Mouse (Mus musculus) lung, postnatal 0 days (tissue): ENCODE data around the gene Pcp4l1. TPM values are rescaled to one million over a fixed set of nuclear protein-coding genes. Genes with fewer than 3 reads are reported as not detected.

Experiments
- ATAC-seq: fragments of 200-750 bp; cut with Nextera tagmentation; 2 replicates; pipeline ENCODE4 v1.8.0; 2017; ENCODE audit warnings: moderate library complexity
- DNase-seq: peaks from one replicate; pipeline ENCODE4 v3.0.0-alpha.2; 2016; ENCODE audit warnings: low spot score
- H3K27ac ChIP-seq: fragments of 300-500 bp; sonication (generic); 2 replicates; pipeline ENCODE4 v1.5.1; 2014; ENCODE audit warnings: antibody characterized with exemption, mild to moderate bottlenecking, low read length, mixed read lengths
- H3K27me3 ChIP-seq: fragments of 300-500 bp; sonication (generic); replicated peaks from 2 replicates; pipeline ENCODE4 v1.6.1; 2014; ENCODE audit warnings: low read length, mixed read lengths; ENCODE audit not compliant: insufficient read depth
- H3K36me3 ChIP-seq: fragments of 300-500 bp; sonication (generic); 2 replicates; pipeline ENCODE4 v1.6.1; 2014; ENCODE audit warnings: low read length, mixed read lengths; ENCODE audit not compliant: insufficient read depth
- H3K4me1 ChIP-seq: fragments of 300-500 bp; sonication (generic); 2 replicates; pipeline ENCODE4 v1.6.1; 2014; ENCODE audit warnings: antibody characterized with exemption, low read depth, low read length, mixed read lengths; ENCODE audit not compliant: insufficient read depth
- H3K4me2 ChIP-seq: fragments of 300-500 bp; sonication (generic); replicated peaks from 2 replicates; pipeline ENCODE4 v1.6.1; 2014; ENCODE audit warnings: low read depth, mild to moderate bottlenecking, low read length, moderate library complexity, mixed read lengths
- H3K4me3 ChIP-seq: fragments of 300-500 bp; sonication (generic); 2 replicates; pipeline ENCODE4 v1.5.1; 2014; ENCODE audit warnings: low read depth, low read length
- H3K9ac ChIP-seq: fragments of 300-500 bp; sonication (generic); replicated peaks from 2 replicates; pipeline ENCODE4 v1.6.1; 2014; ENCODE audit warnings: low read depth, mild to moderate bottlenecking
- H3K9me3 ChIP-seq: fragments of 300-500 bp; sonication (generic); 2 replicates; pipeline ENCODE4 v1.6.1; 2016; ENCODE audit warnings: low read length, mixed read lengths
- CTCF ChIP-seq: IDR thresholded peaks from 2 replicates; pipeline ENCODE4 v1.5.1; 2016; ENCODE audit warnings: antibody characterized with exemption, mild to moderate bottlenecking
- EP300 ChIP-seq: IDR thresholded peaks from 2 replicates; pipeline ENCODE4 v1.6.1; 2016; ENCODE audit warnings: antibody characterized with exemption, mild to moderate bottlenecking, control low read depth
- WGBS: fragments of 180-500 bp; shearing (Covaris S2); extraction: QIAGEN DNeasy Blood & Tissue Kit; methylation state at CpG from one replicate; pipeline ENCODE4 v1.1.7; 2014; 5-methylcytosine and 5-hydroxymethylcytosine counted together
- polyA plus RNA-seq: library from polyadenylated mRNA; unstranded; fragments of >200 nt; fragmentation: Nextera tagmentation; extraction: Ambion mirVana; gene quantifications from 2 replicates; pipeline ENCODE4 v1.2.1, GENCODE M21; 2015

Gene Pcp4l1
- polyA plus RNA-seq, 1 experiment from 2014 or later: 3.3 TPM

DNA sequence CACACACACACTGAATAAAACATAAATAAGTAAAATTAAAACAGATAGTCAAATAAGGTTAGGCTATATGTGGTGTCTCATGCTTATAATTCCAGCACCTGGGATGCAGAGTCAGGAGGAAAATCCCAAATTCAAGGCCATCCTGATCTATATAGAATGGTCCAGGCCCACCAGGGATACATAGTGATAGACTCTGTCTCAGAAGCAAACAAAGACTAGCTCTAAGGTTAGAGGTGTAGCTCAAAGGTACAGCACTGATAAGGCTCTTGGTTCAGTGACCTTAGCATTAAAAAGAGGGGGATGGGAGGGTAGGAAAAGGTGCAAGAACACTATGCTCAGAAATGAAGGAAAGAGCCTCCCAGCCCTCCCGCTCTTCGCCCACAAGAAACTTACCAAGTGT is 60.5 kb downstream of the Pcp4l1 start:
- no peaks in the 10 kb centered on the region for H3K9me3 ChIP-seq
- 97% methylated on average over 2 of the region's 2 CpGs for WGBS
- TF ChIP-seq CTCF (no peak), EP300 (no peak)
- H3K27me3 ChIP-seq: no peaks in the 10 kb centered on the region
- no peaks in the 10 kb centered on the region for H3K4me1 ChIP-seq
- DNase-seq (no peak), ATAC-seq (no peak)
- H3K9ac ChIP-seq: no peak overlapping the region
- H3K4me3 ChIP-seq: no peak overlapping the region
- no peak overlapping the region for H3K27ac ChIP-seq
- H3K4me2 ChIP-seq: no peak overlapping the region
- peaks cover 37% of the 10 kb centered on the region for H3K36me3 ChIP-seq

DNA sequence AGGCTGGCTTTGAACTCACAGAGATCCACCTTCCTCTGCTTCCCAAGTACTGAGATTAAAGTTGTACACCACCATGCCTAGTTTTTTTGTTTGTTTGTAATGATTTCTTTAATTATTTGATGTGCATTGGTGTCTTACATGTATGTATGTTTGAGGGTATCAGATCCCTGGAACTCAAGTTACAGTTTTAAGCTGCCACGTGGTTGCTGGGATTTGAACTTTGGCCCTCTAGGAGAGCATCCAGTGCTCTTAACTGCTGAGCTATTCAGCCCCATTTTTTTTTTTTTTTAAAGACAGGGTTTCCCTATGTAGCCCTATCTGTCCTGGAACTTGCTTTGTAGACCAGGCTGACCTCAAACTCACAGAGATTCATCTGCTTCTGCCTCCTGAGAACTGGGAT is 65.1 kb downstream of the Pcp4l1 start:
- WGBS: 81% methylated on average over 1 of the region's 1 CpGs

DNA sequence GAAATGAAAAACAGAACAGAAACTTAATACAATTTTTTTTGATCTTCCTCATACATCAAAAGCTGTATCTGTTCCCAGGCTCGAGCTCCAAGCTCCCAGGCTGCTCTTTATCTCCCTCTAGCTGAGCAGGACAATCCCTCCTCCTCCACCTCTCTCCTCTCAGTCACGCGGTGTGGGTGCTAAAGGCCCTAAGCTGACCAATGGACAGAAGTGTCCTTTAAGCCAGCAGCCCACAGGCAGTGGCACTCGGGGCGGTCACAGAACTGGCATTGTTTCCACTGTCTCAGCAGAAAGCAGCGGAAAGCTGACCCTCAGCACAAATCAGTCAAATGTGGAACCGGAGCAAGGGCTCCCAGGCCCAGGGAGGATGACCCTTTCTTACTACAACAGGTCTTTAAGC is 66.8 kb downstream of the Pcp4l1 start:
- 0 out of 2 replicates have a peak, but pooled peaks have one; percentile 10 for TF ChIP-seq CTCF
- no peak for TF ChIP-seq EP300
- no peak for ATAC-seq
- WGBS: 70% methylated on average over 7 of the region's 7 CpGs
- Histone ChIP-seq H3K4me1 (no peaks in the 10 kb centered on the region), H3K9me3 (no peaks in the 10 kb centered on the region), H3K27ac (no peak overlapping the region), H3K36me3 (peaks cover 28% of the 10 kb centered on the region), H3K4me2 (no peak overlapping the region), H3K9ac (no peak overlapping the region), H3K4me3 (no peak overlapping the region), H3K27me3 (no peaks in the 10 kb centered on the region)
- DNase-seq: no peak

More for the DNA sequence above, 65.1 kb downstream of the Pcp4l1 start:
- Histone ChIP-seq H3K27ac (no peak overlapping the region), H3K9me3 (no peaks in the 10 kb centered on the region), H3K27me3 (no peaks in the 10 kb centered on the region), H3K4me1 (no peaks in the 10 kb centered on the region), H3K4me2 (no peak overlapping the region), H3K9ac (no peak overlapping the region), H3K36me3 (peaks cover 38% of the 10 kb centered on the region), H3K4me3 (no peak overlapping the region)
- TF ChIP-seq CTCF: no peak
- DNase-seq: no peak
- no peak for ATAC-seq

DNA sequence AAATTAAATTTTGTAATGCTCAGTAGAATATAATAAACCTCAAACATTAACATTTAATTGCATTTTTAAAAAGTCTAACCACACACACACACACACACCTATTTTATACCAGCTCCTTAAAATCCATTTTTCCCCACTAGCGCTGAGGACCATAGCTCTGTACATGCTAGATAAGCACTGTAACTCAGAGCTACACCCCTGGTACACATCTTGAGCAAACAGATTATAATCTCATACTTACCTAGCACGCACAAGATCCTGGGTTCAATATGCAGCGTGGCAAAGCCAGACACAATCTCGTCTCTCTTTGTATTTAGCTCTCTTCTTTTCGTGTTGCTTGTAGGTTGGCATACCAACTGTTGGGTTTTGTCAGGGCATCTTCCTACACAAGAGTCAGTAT is 71.7 kb downstream of the Pcp4l1 start:
- H3K9ac ChIP-seq: no peak overlapping the region
- H3K27ac ChIP-seq: no peak overlapping the region
- peaks cover 5% of the 10 kb centered on the region; the same call in 1 of the 2 replicates for H3K36me3 ChIP-seq
- ATAC-seq (no peak), DNase-seq (no peak)
- 0 out of 2 replicates have a peak, but pooled peaks cover 3% of the 10 kb centered on the region for H3K4me1 ChIP-seq
- H3K4me3 ChIP-seq: no peak overlapping the region
- H3K4me2 ChIP-seq: no peak overlapping the region
- H3K27me3 ChIP-seq: no peaks in the 10 kb centered on the region
- no peaks in the 10 kb centered on the region for H3K9me3 ChIP-seq
- 82% methylated on average over 5 of the region's 5 CpGs for WGBS
- no peak for TF ChIP-seq CTCF
- no peak for TF ChIP-seq EP300

Other genes with a start within 250 kb of the Pcp4l1 start
- gene Fcgr2b, start 219.7 kb downstream of the Pcp4l1 start, polyA plus RNA-seq: 6.9 and 9.2 TPM in 2 replicates
- 3.3 and 4.0 TPM in 2 replicates for gene Fcgr4, start 177.3 kb downstream of the Pcp4l1 start, polyA plus RNA-seq
- gene Fcgr3, start 131.3 kb downstream of the Pcp4l1 start, polyA plus RNA-seq: 29.3 and 37.4 TPM in 2 replicates
- 32.2 and 33.2 TPM in 2 replicates for gene Cfap126, start 82.3 kb downstream of the Pcp4l1 start, polyA plus RNA-seq
- gene Sdhc, start 45.7 kb downstream of the Pcp4l1 start, polyA plus RNA-seq: 145 and 157 TPM in 2 replicates
- gene Mpz, start 45.6 kb downstream of the Pcp4l1 start, polyA plus RNA-seq: 0.62 and 0.73 TPM in 2 replicates
- gene Nr1i3, start 17.7 kb upstream of the Pcp4l1 start, polyA plus RNA-seq: 0.07 and 0.08 TPM in 2 replicates
- 14.9 and 17.1 TPM in 2 replicates for gene Tomm40l, start 26.2 kb upstream of the Pcp4l1 start, polyA plus RNA-seq
- gene Apoa2, start 28.8 kb upstream of the Pcp4l1 start, polyA plus RNA-seq: 2.3 and 5.5 TPM in 2 replicates
- gene Fcer1g, start 38.1 kb upstream of the Pcp4l1 start, polyA plus RNA-seq: 121 and 130 TPM in 2 replicates
- gene Adamts4, start 54.2 kb upstream of the Pcp4l1 start, polyA plus RNA-seq: 2.7 and 3.3 TPM in 2 replicates
- 172 and 188 TPM in 2 replicates for gene Ndufs2, start 55.1 kb upstream of the Pcp4l1 start, polyA plus RNA-seq
- gene B4galt3, start 74.1 kb upstream of the Pcp4l1 start, polyA plus RNA-seq: 68.4 and 77.0 TPM in 2 replicates
- gene Ppox, start 84.9 kb upstream of the Pcp4l1 start, polyA plus RNA-seq: 28.4 and 30.6 TPM in 2 replicates
- gene Usp21, start 91.7 kb upstream of the Pcp4l1 start, polyA plus RNA-seq: 38.3 and 40.9 TPM in 2 replicates
- gene Ufc1, start 98.8 kb upstream of the Pcp4l1 start, polyA plus RNA-seq: 95.4 and 100 TPM in 2 replicates
- 43.0 and 44.4 TPM in 2 replicates for gene Dedd, start 132.9 kb upstream of the Pcp4l1 start, polyA plus RNA-seq
- gene Nit1, start 149.4 kb upstream of the Pcp4l1 start, polyA plus RNA-seq: 39.9 and 45.5 TPM in 2 replicates
- 64.1 and 72.7 TPM in 2 replicates for gene Pfdn2, start 149.4 kb upstream of the Pcp4l1 start, polyA plus RNA-seq
- 4.0 and 4.5 TPM in 2 replicates for gene Klhdc9, start 164.5 kb upstream of the Pcp4l1 start, polyA plus RNA-seq
- gene Nectin4, start 173.8 kb upstream of the Pcp4l1 start, polyA plus RNA-seq: 10.1 and 10.2 TPM in 2 replicates
- 3.5 and 4.1 TPM in 2 replicates for gene Arhgap30, start 192.7 kb upstream of the Pcp4l1 start, polyA plus RNA-seq
- 66.4 and 67.7 TPM in 2 replicates for gene Usf1, start 215.0 kb upstream of the Pcp4l1 start, polyA plus RNA-seq
- 7.1 and 7.8 TPM in 2 replicates for gene Tstd1, start 222.6 kb upstream of the Pcp4l1 start, polyA plus RNA-seq
- 177 and 239 TPM in 2 replicates for gene F11r, start 241.3 kb upstream of the Pcp4l1 start, polyA plus RNA-seq